Mouse (Mus musculus): ENCODE measurements around the gene Wdr81.

Wdr81 gene

DNA sequence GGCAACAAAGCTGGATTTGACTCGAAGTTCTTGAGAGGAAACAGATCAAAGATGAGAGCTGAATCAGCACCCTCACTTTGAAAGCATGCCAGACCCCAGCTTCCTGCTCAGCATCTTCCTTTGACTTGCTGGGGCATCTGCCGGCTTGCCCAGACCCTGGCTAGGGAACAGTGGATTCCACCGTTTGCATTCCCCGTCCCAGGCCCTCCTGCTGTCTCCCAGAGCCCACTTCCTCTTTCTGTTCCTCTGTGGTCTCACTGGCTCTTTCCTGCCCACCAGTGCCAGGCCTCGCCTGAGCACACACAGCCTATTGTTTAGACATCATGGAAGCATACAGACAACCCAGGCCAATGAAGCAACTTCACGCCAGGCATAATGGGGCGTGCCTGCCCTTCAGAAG, 39.4 kb downstream of the Wdr81 start:
- in situ Hi-C loops (cut with MboI; ENCODE audit: low pct_unique_long_range_greater_than_20kb in 1 of 2, low sequenced_read_pairs in 2 of 2, unreplicated experiment in 1 of 2): loop anchor here in 1 of 2 experiments (25.0 kb wide), 1 partner anchor 228 kb away; the partner anchor contains the start of genes Dph1, Ovca2 and Rtn4rl1

DNA sequence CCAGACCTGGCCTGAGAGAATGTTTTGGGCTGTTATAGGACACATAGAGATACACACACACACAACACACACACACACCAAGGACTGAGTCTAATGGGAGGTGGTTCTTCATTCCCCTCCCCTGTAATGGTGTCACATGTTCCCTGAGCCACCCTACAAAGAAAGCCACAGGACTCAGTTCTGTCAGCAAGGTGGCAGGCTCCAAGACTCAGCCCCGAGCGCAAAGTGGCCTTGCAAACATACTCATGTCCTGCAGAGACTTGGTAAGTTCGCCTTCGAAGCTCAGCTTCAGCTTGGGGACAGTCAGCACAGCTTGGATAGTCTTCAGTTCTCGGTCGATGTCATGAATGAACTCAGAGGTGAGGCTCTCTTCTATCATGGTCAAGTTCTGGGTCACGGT, 43.9 kb downstream of the Wdr81 start:
- in situ Hi-C loops (cut with MboI; ENCODE audit: low pct_unique_long_range_greater_than_20kb in 1 of 2, low sequenced_read_pairs in 2 of 2, unreplicated experiment in 1 of 2): loop anchor here in 1 of 2 experiments (25.0 kb wide), 1 partner anchor 223 kb away; the partner anchor contains the start of genes Dph1, Ovca2 and Rtn4rl1

GRCm38 (mm10) chr11:75409679-75410575, 44.6 kb downstream of the Wdr81 start:
- in situ Hi-C loops (cut with MboI; ENCODE audit: low pct_unique_long_range_greater_than_20kb in 1 of 2, low sequenced_read_pairs in 2 of 2, unreplicated experiment in 1 of 2): loop anchor here in 1 of 2 experiments (25.0 kb wide), 1 partner anchor 223 kb away; the partner anchor contains the start of genes Dph1, Ovca2 and Rtn4rl1

DNA sequence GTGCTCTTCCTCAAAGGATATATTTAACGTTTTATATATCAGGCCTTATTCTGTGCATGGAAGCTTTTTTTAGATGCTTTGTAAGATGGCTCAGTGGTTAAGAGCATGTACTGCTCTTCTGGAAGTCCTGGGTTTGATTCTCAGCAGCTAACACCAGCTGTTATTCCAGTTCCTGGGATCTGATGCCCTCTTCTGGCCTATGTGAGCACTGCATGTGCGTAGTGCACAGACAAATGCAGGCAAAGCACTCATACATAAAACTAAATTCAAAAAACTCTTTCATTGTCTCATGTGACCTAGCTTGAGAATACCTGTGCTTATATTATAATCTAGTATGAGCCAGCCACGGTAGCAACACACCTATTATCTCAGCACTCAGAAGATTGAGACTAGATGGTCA, 47.7 kb downstream of the Wdr81 start:
- in situ Hi-C loops (cut with MboI; ENCODE audit: low pct_unique_long_range_greater_than_20kb in 1 of 2, low sequenced_read_pairs in 2 of 2, unreplicated experiment in 1 of 2): loop anchor here in 1 of 2 experiments (25.0 kb wide), 1 partner anchor 220 kb away; the partner anchor contains the start of genes Dph1, Ovca2 and Rtn4rl1

DNA sequence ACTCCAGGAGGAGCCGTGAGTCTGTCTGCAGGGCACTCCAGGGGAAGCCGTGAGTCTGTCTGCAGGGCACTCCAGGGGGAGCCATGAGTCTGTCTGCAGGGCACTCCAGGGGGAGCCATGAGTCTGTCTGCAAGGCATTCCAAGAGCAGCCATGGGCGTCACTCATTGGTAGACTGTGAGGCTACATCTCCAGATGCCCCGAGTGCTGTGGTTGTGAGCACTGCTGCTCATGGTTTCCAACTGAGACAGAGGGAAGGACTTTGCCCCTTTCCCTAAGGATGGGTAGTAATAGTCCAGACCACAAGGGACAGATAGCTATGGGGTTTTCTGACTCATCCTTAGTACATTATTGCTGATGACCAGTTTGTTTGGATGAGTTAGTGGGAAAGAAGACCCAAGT, 48.4 kb downstream of the Wdr81 start:
- in situ Hi-C loops (cut with MboI; ENCODE audit: low pct_unique_long_range_greater_than_20kb in 1 of 2, low sequenced_read_pairs in 2 of 2, unreplicated experiment in 1 of 2): loop anchor here in 1 of 2 experiments (25.0 kb wide), 1 partner anchor 219 kb away; the partner anchor contains the start of genes Dph1, Ovca2 and Rtn4rl1

DNA sequence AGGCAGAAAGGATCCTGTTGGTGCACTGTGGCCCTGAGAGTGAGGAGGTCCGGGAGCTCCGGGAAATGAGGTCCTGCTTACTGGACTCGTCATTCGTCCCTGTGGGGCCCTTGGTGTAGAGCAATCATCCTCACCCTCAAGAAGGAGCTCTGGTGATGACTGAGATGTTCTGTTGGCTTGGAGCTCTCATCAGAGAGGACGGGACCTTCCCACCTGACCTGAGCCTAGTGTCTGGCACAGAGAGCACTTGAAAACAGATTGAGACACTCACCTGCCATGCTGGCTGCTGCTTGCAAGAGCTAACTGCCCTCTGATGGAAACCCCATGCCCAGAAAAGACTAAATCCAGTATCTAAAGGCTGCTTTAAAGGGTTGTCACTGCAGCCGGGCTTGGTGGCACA, 49.7 kb downstream of the Wdr81 start:
- in situ Hi-C loops (cut with MboI; ENCODE audit: low pct_unique_long_range_greater_than_20kb in 1 of 2, low sequenced_read_pairs in 2 of 2, unreplicated experiment in 1 of 2): loop anchor here in 1 of 2 experiments (25.0 kb wide), 1 partner anchor 218 kb away; the partner anchor contains the start of genes Dph1, Ovca2 and Rtn4rl1

GRCm38 (mm10) chr11:75403301-75404052, 51.0 kb downstream of the Wdr81 start:
- in situ Hi-C loops (cut with MboI; ENCODE audit: low pct_unique_long_range_greater_than_20kb in 1 of 2, low sequenced_read_pairs in 2 of 2, unreplicated experiment in 1 of 2): loop anchor here in 1 of 2 experiments (25.0 kb wide), 1 partner anchor 216 kb away; the partner anchor contains the start of genes Dph1, Ovca2 and Rtn4rl1

DNA sequence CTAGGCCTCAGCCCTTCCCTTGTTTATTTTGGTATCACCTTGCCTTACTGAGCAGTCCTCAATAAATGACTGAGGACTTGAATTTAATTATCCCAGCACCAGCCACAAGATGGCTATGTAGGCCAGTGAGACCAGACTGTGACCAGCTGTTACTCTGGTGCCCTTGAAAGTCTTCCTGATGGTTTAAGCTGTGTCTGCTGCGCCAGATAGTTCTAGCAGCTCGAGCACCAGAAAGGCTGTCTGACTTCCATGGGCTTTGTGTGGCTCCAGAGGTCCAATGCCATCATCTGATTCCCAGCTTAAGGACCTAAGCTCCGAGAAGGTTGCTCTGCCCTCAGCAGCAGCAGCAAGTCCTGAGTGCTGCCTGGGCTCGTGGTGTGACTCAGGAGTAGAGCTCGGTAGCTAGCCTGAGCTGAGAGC, 52.2 kb downstream of the Wdr81 start:
- in situ Hi-C loops (cut with MboI; ENCODE audit: low pct_unique_long_range_greater_than_20kb in 1 of 2, low sequenced_read_pairs in 2 of 2, unreplicated experiment in 1 of 2): loop anchor here in 1 of 2 experiments (25.0 kb wide), 1 partner anchor 215 kb away; the partner anchor contains the start of genes Dph1, Ovca2 and Rtn4rl1

GRCm38 (mm10) chr11:75400099-75400498, 54.4 kb downstream of the Wdr81 start:
- in situ Hi-C loops (cut with MboI; ENCODE audit: low pct_unique_long_range_greater_than_20kb in 1 of 2, low sequenced_read_pairs in 2 of 2, unreplicated experiment in 1 of 2): loop anchor here in 1 of 2 experiments (25.0 kb wide), 1 partner anchor 213 kb away; the partner anchor contains the start of genes Dph1, Ovca2 and Rtn4rl1

DNA sequence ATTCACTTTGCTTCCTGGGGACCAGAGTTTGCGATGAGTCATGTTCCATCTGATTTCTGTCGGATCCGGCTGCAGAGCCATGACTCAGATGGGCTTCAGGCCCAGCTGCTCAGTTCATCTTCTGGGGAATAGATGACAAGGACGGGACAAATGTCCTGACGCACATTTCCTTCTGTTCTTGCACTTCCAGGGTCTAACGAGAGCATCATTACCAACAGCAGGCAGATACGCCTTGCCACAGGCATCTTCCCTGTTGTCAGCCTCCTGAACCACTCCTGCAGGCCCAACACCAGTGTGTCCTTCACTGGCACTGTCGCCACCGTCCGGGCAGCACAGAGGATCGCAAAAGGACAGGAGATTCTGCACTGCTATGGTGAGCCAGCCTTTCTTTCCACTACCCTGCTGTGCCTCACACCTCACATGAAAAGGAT, 55.1 kb downstream of the Wdr81 start:
- in situ Hi-C loops (cut with MboI; ENCODE audit: low pct_unique_long_range_greater_than_20kb in 1 of 2, low sequenced_read_pairs in 2 of 2, unreplicated experiment in 1 of 2): no loop called here

GRCm38 (mm10) chr11:75397452-75397851, 57.1 kb downstream of the Wdr81 start:
- in situ Hi-C loops (cut with MboI; ENCODE audit: low pct_unique_long_range_greater_than_20kb in 1 of 2, low sequenced_read_pairs in 2 of 2, unreplicated experiment in 1 of 2): no loop called here

GRCm38 (mm10) chr11:75395611-75396010, 58.9 kb downstream of the Wdr81 start:
- in situ Hi-C loops (cut with MboI; ENCODE audit: low pct_unique_long_range_greater_than_20kb in 1 of 2, low sequenced_read_pairs in 2 of 2, unreplicated experiment in 1 of 2): no loop called here

Data from mouse embryonic stem cell (cell line).